Comparison of ENCODE assay signal across 9 mouse cellular contexts in genomic region chr11:61644576-61645326, GRCm38 (mm10). TPM values are rescaled to one million over a fixed set of nuclear protein-coding genes. Genes with fewer than 3 reads are reported as not detected.
DNase-seq lines count a peak whose midpoint lies in the region; ATAC-seq and TF ChIP-seq lines count a peak whose summit lies in the region.
"Had no signal": no experiment of that assay in that cellular context is flagged by ENCODE, and none has a peak within 500 bp of the region (broad histone marks: within the 10 kb centered on the region; RNA-seq: fewer than 3 reads in every experiment).

No protein-coding gene starts in this region.

- H3K9ac ChIP-seq in midbrain, postnatal 0 days (replicated peaks; ENCODE audit: low read length, poor library complexity, severe bottlenecking) = no peak overlapping the region
- H3K9ac ChIP-seq in embryonic facial prominence, embryonic 15.5 days = no peak overlapping the region
- H3K9ac ChIP-seq: limb, embryonic 12.5 days had no signal

- 64% methylated on average over 11 of the region's 11 CpGs for WGBS in midbrain, postnatal 0 days
- 85% methylated on average over 11 of the region's 11 CpGs for WGBS in midbrain, embryonic 10.5 days
- WGBS in embryonic facial prominence, embryonic 15.5 days = 46% methylated on average over 11 of the region's 11 CpGs

- H3K27me3 ChIP-seq in midbrain, postnatal 0 days (ENCODE audit: insufficient read depth, low read length) = no peaks in the 10 kb centered on the region; the same call in 1 of the 2 replicates
- H3K27me3 ChIP-seq in midbrain, embryonic 10.5 days (ENCODE audit: low read depth, poor library complexity, severe bottlenecking) = no peaks in the 10 kb centered on the region
- no peaks in the 10 kb centered on the region for H3K27me3 ChIP-seq in embryonic facial prominence, embryonic 15.5 days
- no peaks in the 10 kb centered on the region for H3K27me3 ChIP-seq in splenic B cell, adult 2 months (ENCODE audit: control insufficient read depth, insufficient read depth, low read length, poor library complexity, severe bottlenecking)
- H3K27me3 ChIP-seq: limb, embryonic 12.5 days had no signal

- peak; percentile 16 for DNase-seq in midbrain, postnatal 0 days (ENCODE audit: low spot score)
- DNase-seq in midbrain, embryonic 10.5 days (ENCODE audit: low spot score) = no peak
- DNase-seq in layer of hippocampus, adult 9-11 months = peak; percentile 78
- peak; percentile 47 for DNase-seq in splenic B cell, adult 2 months (ENCODE audit: low read depth, low spot score)
- DNase-seq in spleen, postnatal 14 days (ENCODE audit: low spot score in 2 of 2) = no peak
- DNase-seq in cerebellum, postnatal 4 days (ENCODE audit: low spot score in 2 of 2) = no peak
- DNase-seq: cerebellum, postnatal 36 days had no signal

- H3K4me1 ChIP-seq in midbrain, postnatal 0 days (ENCODE audit: insufficient read depth, low read length) = no peaks in the 10 kb centered on the region
- no peaks in the 10 kb centered on the region for H3K4me1 ChIP-seq in midbrain, embryonic 10.5 days
- peaks cover 8% of the 10 kb centered on the region; the same call in 1 of the 2 replicates for H3K4me1 ChIP-seq in embryonic facial prominence, embryonic 15.5 days
- H3K4me1 ChIP-seq: limb, embryonic 12.5 days had no signal

- H3K27ac ChIP-seq in midbrain, postnatal 0 days (ENCODE audit: low read depth, low read length) = no peak overlapping the region
- H3K27ac ChIP-seq in midbrain, embryonic 10.5 days (replicated peaks) = no peak overlapping the region
- H3K27ac ChIP-seq in embryonic facial prominence, embryonic 15.5 days (replicated peaks) = peak overlapping the region; percentile 66
- H3K27ac ChIP-seq: limb, embryonic 12.5 days had no signal

- no peak for TF ChIP-seq CTCF in midbrain, postnatal 0 days (IDR thresholded peaks at IDR 0.05)

- no peaks in the 10 kb centered on the region for H3K36me3 ChIP-seq in midbrain, postnatal 0 days (ENCODE audit: insufficient read depth, low read length)
- H3K36me3 ChIP-seq in midbrain, embryonic 10.5 days = no peaks in the 10 kb centered on the region
- no peaks in the 10 kb centered on the region for H3K36me3 ChIP-seq in embryonic facial prominence, embryonic 15.5 days
- H3K36me3 ChIP-seq in splenic B cell, adult 2 months (ENCODE audit: control insufficient read depth, insufficient read depth, low read length, poor library complexity, severe bottlenecking) = no peaks in the 10 kb centered on the region
- H3K36me3 ChIP-seq: limb, embryonic 12.5 days had no signal

- H3K9me3 ChIP-seq in midbrain, postnatal 0 days (ENCODE audit: low read length) = no peaks in the 10 kb centered on the region
- H3K9me3 ChIP-seq in midbrain, embryonic 10.5 days (replicated peaks) = no peaks in the 10 kb centered on the region
- H3K9me3 ChIP-seq in embryonic facial prominence, embryonic 15.5 days (replicated peaks) = no peaks in the 10 kb centered on the region
- H3K9me3 ChIP-seq: limb, embryonic 12.5 days had no signal

- H3K4me3 ChIP-seq in midbrain, postnatal 0 days (ENCODE audit: low read depth, low read length) = no peak overlapping the region
- H3K4me3 ChIP-seq in midbrain, embryonic 10.5 days = no peak overlapping the region
- no peak overlapping the region for H3K4me3 ChIP-seq in embryonic facial prominence, embryonic 15.5 days (replicated peaks)
- H3K4me3 ChIP-seq: limb, embryonic 12.5 days had no signal

- ATAC-seq in midbrain, postnatal 0 days (ENCODE audit: low FRiP score) = no peak
- 0 out of 2 replicates have a peak, but pooled peaks have one; percentile 43 for ATAC-seq in embryonic facial prominence, embryonic 15.5 days (ENCODE audit: insufficient number of reproducible peaks, low FRiP score, low TSS enrichment, low read depth)

- no peak overlapping the region for H3K4me2 ChIP-seq in midbrain, postnatal 0 days (ENCODE audit: low read depth, low read length, poor library complexity, severe bottlenecking)
- H3K4me2 ChIP-seq in embryonic facial prominence, embryonic 15.5 days (replicated peaks) = no peak overlapping the region
- H3K4me2 ChIP-seq: limb, embryonic 12.5 days had no signal

RNA-seq across cellular contexts. Expression of gene Grap, which starts 8.3 kb away (rescaled TPM):
- 5.1 and 6.6 TPM in 2 replicates for total RNA-seq in midbrain, postnatal 0 days (2014; rRNA removed)
- 5.8 and 5.9 TPM in 2 replicates for polyA plus RNA-seq in midbrain, postnatal 0 days (2015; fragmentation: Nextera tagmentation; extraction: Ambion mirVana)
- 8.2 and 8.6 TPM in 2 replicates for polyA plus RNA-seq in midbrain, embryonic 10.5 days (2016; fragmentation: Nextera tagmentation; extraction: Ambion mirVana)
- polyA plus RNA-seq in embryonic facial prominence, embryonic 15.5 days (2015; fragmentation: Nextera tagmentation; extraction: Ambion mirVana) = 13.0 and 16.2 TPM in 2 replicates

RNA-seq across cellular contexts. Expression of gene Fam83g, which starts 39.1 kb away (rescaled TPM):
- total RNA-seq in midbrain, postnatal 0 days (2014; rRNA removed) = 0.60 TPM in 1 of 2 replicates, not detected in the other
- polyA plus RNA-seq in midbrain, postnatal 0 days (2015; fragmentation: Nextera tagmentation; extraction: Ambion mirVana) = 0.06 and 0.16 TPM in 2 replicates
- 0.86 and 0.95 TPM in 2 replicates for polyA plus RNA-seq in midbrain, embryonic 10.5 days (2016; fragmentation: Nextera tagmentation; extraction: Ambion mirVana)
- polyA plus RNA-seq in embryonic facial prominence, embryonic 15.5 days (2015; fragmentation: Nextera tagmentation; extraction: Ambion mirVana) = 9.0 and 10.9 TPM in 2 replicates

Comparison
In these comparisons a context has a peak if more than half of its experiments do, and no peak if none do; other contexts are left out.
1. DNase-seq: peak in midbrain, postnatal 0 days (single experiment), layer of hippocampus, adult 9-11 months (single experiment) and splenic B cell, adult 2 months (single experiment); none in midbrain, embryonic 10.5 days (single experiment), spleen, postnatal 14 days (0 of 2) and cerebellum, postnatal 4 days (0 of 2).